Mouse (Mus musculus): ENCODE measurements at regions not wholly inside any gene's neighbourhood (a gene's known extent, or its start where the extent isn't known, plus 50 kb on each side); places are given as distances from the start of the nearest gene placed in this dataset.

DNA sequence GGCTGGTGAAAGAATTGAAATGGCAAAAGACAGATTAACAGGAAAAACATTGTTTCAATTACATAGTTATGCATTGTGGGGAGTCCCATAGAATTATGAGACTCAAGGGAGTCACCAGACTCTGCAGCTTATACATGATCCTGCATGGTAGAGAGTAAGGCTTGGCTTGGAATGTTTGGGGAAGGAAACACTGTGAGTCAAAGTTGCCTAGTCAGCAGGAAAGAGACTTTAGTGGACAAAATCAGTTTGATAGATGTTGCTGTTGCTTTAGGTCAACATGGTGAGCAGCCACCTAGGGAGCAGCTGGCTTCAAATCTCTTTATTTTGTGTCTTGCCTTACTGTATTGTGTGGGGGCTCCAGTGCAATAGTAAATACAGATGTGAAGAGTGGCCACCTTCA, 67.9 kb upstream of the Ezr start:
- TF ChIP-seq ZNF384 (IDR thresholded peaks at IDR 0.05; ENCODE audit: low read depth, low read length) (no peak), CHD2 (IDR thresholded peaks at IDR 0.05; ENCODE audit: low read depth, low read length) (no peak)
